Mouse (Mus musculus) adrenal gland, postnatal 4 days (tissue): ENCODE results near the gene Stpg4. TPM values are rescaled to one million over a fixed set of nuclear protein-coding genes. Genes with fewer than 3 reads are reported as not detected.

ENCODE experiments used
- DNase-seq, 2 experiments: peaks; one replicate each; pipeline ENCODE4 v3.0.0; 2021 to 2022; ENCODE audit warnings: low spot score in 2 of 2, mixed read lengths in 2 of 2
- total RNA-seq, 2 experiments: library from RNA; stranded (reverse); gene quantifications; 2 replicates each; pipeline ENCODE4 v1.2.3; 2021

Gene Stpg4
- total RNA-seq, 2 experiments from 2014 or later, result 0.51 TPM; not detected in 1

DNA sequence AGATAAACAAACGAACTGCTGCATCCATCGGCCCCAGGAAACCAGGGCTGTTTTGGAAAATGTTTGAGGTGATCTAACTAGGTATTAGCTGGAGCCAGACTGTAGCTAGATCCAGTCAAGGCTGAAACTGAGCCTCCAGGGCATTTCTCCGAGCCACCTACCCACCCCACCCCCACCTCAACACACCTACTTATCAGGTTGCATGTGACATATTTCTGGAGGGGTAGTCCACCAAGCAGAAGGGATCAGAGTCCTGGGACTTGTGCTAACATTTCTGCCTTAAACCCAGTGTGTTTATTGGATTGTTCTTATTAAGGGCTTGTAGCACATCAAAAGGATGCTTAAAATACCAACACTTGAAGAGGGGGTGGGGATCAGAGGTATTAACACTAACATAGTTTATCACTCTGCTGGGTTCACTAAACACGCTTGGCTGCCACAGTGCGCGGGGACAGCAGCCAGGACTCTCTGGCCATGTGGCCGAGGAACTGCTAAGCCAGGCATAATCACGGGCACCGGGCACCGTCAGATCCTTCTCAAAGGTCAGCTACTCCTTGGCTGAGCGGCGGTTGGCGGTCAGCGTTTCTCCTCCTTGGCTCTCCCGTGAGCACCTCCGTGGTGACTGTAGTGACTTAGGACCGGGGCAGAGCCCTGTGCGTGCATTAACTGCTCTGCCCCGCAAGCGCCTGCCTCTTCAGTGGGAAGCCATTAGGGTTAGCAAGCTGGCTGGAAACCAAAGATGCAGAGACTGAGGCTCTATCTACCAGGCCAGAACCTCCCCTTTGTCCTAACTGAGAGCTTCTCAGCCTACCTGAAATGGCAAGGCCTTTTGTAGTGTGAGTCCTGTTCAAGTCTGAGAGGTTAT is 76.1 kb downstream of the Stpg4 start:
- no peak for DNase-seq

GRCm38 (mm10) chr17:87350471-87351240 is 76.9 kb downstream of the Stpg4 start:
- DNase-seq, result no peak

DNA sequence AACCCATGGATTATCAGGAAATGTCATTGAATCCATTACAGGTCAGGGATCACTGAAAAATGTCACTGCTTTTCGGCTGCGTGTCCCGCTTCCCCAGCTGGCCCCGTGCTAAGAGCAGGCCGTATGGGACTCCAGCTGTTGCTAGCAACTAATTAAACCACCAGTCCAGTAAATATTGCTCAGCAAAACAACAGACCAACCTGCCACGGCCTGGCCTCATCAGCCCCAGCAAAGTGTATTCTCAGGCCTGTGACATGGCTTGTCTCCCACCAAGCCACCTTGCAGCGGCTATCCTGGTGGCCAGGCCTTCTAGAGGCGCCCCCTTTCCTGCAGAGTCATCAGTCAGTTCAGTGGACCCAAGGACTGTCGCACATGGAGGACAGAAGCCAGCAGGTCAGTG is 78.0 kb downstream of the Stpg4 start:
- no peak for DNase-seq

- DNase-seq, result no peak
These were observed 78.5 kb downstream of the Stpg4 start for GRCm38 (mm10) chr17:87349069-87349468.

DNA sequence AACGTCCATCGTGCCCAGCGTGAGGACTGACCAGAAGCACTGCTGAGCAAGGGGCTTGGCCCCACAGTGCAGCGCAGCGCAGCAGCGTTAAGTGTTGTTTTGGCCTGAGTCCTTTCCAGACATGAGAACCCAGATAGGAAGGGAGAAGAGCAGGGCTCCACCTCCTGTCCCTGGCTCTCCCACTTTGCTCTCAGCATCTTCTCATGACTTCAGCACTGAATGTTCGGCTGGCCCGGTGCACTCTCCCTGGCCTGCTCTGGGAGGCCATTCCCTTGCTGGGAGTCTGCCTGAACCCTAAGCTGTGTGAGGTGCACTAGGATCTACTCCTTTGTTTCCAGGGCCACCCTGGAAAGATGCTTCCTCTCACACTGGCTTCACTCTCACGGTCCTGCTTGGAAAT is 79.2 kb downstream of the Stpg4 start:
- no peak for DNase-seq

DNA sequence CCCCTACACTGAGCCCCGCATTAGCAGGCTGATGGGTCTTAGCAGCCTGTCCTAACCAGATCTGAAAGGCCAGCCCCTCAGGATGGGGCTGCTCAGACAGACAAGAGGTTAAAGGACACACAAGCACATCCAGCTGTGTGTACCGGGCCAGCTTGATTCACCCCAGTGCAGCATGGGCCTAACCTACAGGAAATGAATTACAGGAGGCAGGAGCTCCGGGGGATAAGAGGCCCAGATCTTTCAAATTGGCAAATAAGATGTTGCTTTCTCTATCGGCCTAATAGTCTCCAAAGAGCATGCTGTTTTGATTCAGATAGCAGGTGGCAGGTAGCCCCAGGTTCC is 82.3 kb downstream of the Stpg4 start:
- DNase-seq, result no peak

- DNase-seq, result no peak
These were observed 82.9 kb downstream of the Stpg4 start for GRCm38 (mm10) chr17:87344441-87345251.

DNA sequence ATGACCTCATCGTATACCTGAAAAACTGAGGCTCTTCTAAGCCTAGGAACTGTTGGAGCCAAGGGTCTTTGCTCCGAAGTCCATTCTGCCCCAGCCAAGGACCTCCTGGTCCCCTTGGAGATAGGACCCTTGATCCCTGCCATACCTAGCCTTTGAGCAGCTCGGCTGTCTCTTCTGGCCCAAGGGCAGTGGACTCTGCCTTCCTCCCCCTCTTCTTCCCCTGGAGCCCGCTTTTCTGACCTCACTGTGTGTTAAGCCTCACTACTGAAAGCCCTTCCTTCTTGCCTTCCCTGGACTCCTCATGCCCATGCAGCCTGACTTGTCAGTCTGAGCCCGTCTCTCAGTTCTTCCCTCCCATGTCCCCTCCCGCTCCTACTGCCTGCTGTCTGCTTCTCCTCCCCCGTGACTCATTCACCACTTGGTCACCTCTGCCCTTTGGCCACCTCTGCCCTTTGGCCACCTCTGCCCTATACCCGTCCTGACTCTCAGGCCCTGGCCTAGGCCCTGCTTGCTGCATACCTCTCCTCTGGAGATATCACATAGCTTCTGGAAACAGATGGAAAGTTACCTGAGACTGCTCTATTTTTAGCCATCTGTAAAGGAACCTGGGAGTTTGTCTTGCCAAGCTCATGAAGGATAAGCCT is 84.4 kb downstream of the Stpg4 start:
- no peak for DNase-seq

Other genes starting within 250 kb of the Stpg4 start
- gene Mcfd2, start 161.8 kb downstream of the Stpg4 start, total RNA-seq, result 100 to 1,000 TPM; 159 to 176 TPM
- 10 to 100 TPM; 13.0 to 15.9 TPM for gene Ttc7, start 144.9 kb downstream of the Stpg4 start, total RNA-seq
- gene Calm2, start 19.2 kb upstream of the Stpg4 start, total RNA-seq, result 100 to 1,000 TPM; 558 to 566 TPM
- gene Epcam, start 208.2 kb upstream of the Stpg4 start, total RNA-seq, result 10 to 100 TPM in 1 of 2 experiments, under 1 TPM in 1; 0.79 to 22.1 TPM
- gene Msh2, start 244.6 kb upstream of the Stpg4 start, total RNA-seq, result 10 to 100 TPM; 39.5 to 45.2 TPM